Mouse (Mus musculus): ENCODE measurements at regions not wholly inside any gene's neighbourhood (a gene's known extent, or its start where the extent isn't known, plus 50 kb on each side); places are given as distances from the start of the nearest gene placed in this dataset.
"Not testable (repeated sequence)": the region's sequence is repeated elsewhere in the genome, so short reads cannot be mapped to it uniquely, and the experiment has no call there.

- Histone ChIP-seq H3K4me3 (ENCODE audit: low read depth, low read length) (no peak overlapping the region), H3K27me3 (ENCODE audit: insufficient read depth, low read length) (no peaks in the 10 kb centered on the region), H3K27ac (ENCODE audit: low read depth, low read length) (no peak overlapping the region), H3K9ac (no peak overlapping the region), H3K4me1 (ENCODE audit: insufficient read depth) (no peaks in the 10 kb centered on the region), H3K36me3 (ENCODE audit: insufficient read depth) (no peaks in the 10 kb centered on the region), H3K9me3 (ENCODE audit: low read length) (no peaks in the 10 kb centered on the region), H3K4me2 (ENCODE audit: low read depth) (no peak overlapping the region)
- no peak for DNase-seq
- 71% methylated on average over 3 of the region's 3 CpGs for WGBS
- ATAC-seq: no peak
- TF ChIP-seq CTCF (IDR thresholded peaks at IDR 0.05; ENCODE audit: low read depth): no peak
Observed at GRCm38 (mm10) chr6:12911610-12912009, 157.9 kb upstream of the Tmem106b start.

- no peak for TF ChIP-seq CTCF (IDR thresholded peaks at IDR 0.05; ENCODE audit: low read depth)
- H3K4me1 ChIP-seq (ENCODE audit: insufficient read depth): no peaks in the 10 kb centered on the region
- no peak overlapping the region for H3K4me3 ChIP-seq (ENCODE audit: low read depth, low read length)
- no peak for ATAC-seq
- WGBS: 54% methylated on average over 5 of the region's 5 CpGs
- H3K36me3 ChIP-seq (ENCODE audit: insufficient read depth): no peaks in the 10 kb centered on the region
- no peak overlapping the region for H3K4me2 ChIP-seq (ENCODE audit: low read depth)
- DNase-seq: no peak
- H3K27ac ChIP-seq (ENCODE audit: low read depth, low read length): no peak overlapping the region
- no peak overlapping the region for H3K9ac ChIP-seq
- H3K27me3 ChIP-seq (ENCODE audit: insufficient read depth, low read length): no peaks in the 10 kb centered on the region
- no peaks in the 10 kb centered on the region for H3K9me3 ChIP-seq (ENCODE audit: low read length)
Observed at GRCm38 (mm10) chr6:12892929-12893328, 143.7 kb upstream of the Thsd7a start.

- not testable (repeated sequence) for DNase-seq; H3K9ac ChIP-seq; H3K27me3 ChIP-seq (ENCODE audit: insufficient read depth, low read length); H3K4me1 ChIP-seq (ENCODE audit: insufficient read depth); H3K9me3 ChIP-seq (ENCODE audit: low read length); ATAC-seq; H3K36me3 ChIP-seq (ENCODE audit: insufficient read depth); H3K27ac ChIP-seq (ENCODE audit: low read depth, low read length); H3K4me3 ChIP-seq (ENCODE audit: low read depth, low read length); H3K4me2 ChIP-seq (ENCODE audit: low read depth)
- 51% methylated on average over 1 of the region's 1 CpGs for WGBS
Observed at GRCm38 (mm10) chr6:12876947-12877346, 127.7 kb upstream of the Thsd7a start.

- Histone ChIP-seq H3K9ac (no peak overlapping the region), H3K4me1 (ENCODE audit: insufficient read depth) (no peaks in the 10 kb centered on the region), H3K27ac (ENCODE audit: low read depth, low read length) (no peak overlapping the region), H3K4me2 (ENCODE audit: low read depth) (no peak overlapping the region), H3K9me3 (ENCODE audit: low read length) (no peaks in the 10 kb centered on the region), H3K36me3 (ENCODE audit: insufficient read depth) (no peaks in the 10 kb centered on the region), H3K27me3 (ENCODE audit: insufficient read depth, low read length) (no peaks in the 10 kb centered on the region), H3K4me3 (ENCODE audit: low read depth, low read length) (no peak overlapping the region)
- 35% methylated on average over 4 of the region's 4 CpGs for WGBS
- TF ChIP-seq CTCF (IDR thresholded peaks at IDR 0.05; ENCODE audit: low read depth): no peak
- ATAC-seq (no peak), DNase-seq (no peak)
Observed at GRCm38 (mm10) chr6:12876366-12876765, 127.2 kb upstream of the Thsd7a start.

GRCm38 (mm10) chr6:12868251-12868650 lies 119.0 kb upstream of the Thsd7a start:
- no peaks in the 10 kb centered on the region for H3K27me3 ChIP-seq (ENCODE audit: insufficient read depth, low read length)
- H3K36me3 ChIP-seq (ENCODE audit: insufficient read depth): no peaks in the 10 kb centered on the region
- TF ChIP-seq CTCF (IDR thresholded peaks at IDR 0.05; ENCODE audit: low read depth): no peak
- no peak for ATAC-seq
- no peaks in the 10 kb centered on the region for H3K4me1 ChIP-seq (ENCODE audit: insufficient read depth)
- no peak overlapping the region for H3K9ac ChIP-seq
- H3K4me3 ChIP-seq (ENCODE audit: low read depth, low read length): no peak overlapping the region
- H3K9me3 ChIP-seq (ENCODE audit: low read length): no peaks in the 10 kb centered on the region
- H3K4me2 ChIP-seq (ENCODE audit: low read depth): no peak overlapping the region
- 86% methylated on average over 4 of the region's 4 CpGs for WGBS
- DNase-seq: no peak
- H3K27ac ChIP-seq (ENCODE audit: low read depth, low read length): no peak overlapping the region

- DNase-seq (no peak), ATAC-seq (no peak)
- 87% methylated on average over 1 of the region's 1 CpGs for WGBS
- Histone ChIP-seq H3K4me2 (ENCODE audit: low read depth) (no peak overlapping the region), H3K9me3 (ENCODE audit: low read length) (no peaks in the 10 kb centered on the region), H3K9ac (no peak overlapping the region), H3K36me3 (ENCODE audit: insufficient read depth) (no peaks in the 10 kb centered on the region), H3K27me3 (ENCODE audit: insufficient read depth, low read length) (no peaks in the 10 kb centered on the region), H3K4me3 (ENCODE audit: low read depth, low read length) (no peak overlapping the region), H3K4me1 (ENCODE audit: insufficient read depth) (no peaks in the 10 kb centered on the region), H3K27ac (ENCODE audit: low read depth, low read length) (no peak overlapping the region)
- no peak for TF ChIP-seq CTCF (IDR thresholded peaks at IDR 0.05; ENCODE audit: low read depth)
Observed at GRCm38 (mm10) chr6:12852041-12852440, 102.8 kb upstream of the Thsd7a start.

- not testable (repeated sequence) for H3K27ac ChIP-seq (ENCODE audit: low read depth, low read length); H3K9me3 ChIP-seq (ENCODE audit: low read length); H3K9ac ChIP-seq; DNase-seq; H3K4me2 ChIP-seq (ENCODE audit: low read depth); ATAC-seq; H3K27me3 ChIP-seq (ENCODE audit: insufficient read depth, low read length); H3K36me3 ChIP-seq (ENCODE audit: insufficient read depth); H3K4me1 ChIP-seq (ENCODE audit: insufficient read depth); H3K4me3 ChIP-seq (ENCODE audit: low read depth, low read length)
- WGBS: 33% methylated on average over 3 of the region's 3 CpGs
Observed at GRCm38 (mm10) chr6:12835079-12835478, 85.9 kb upstream of the Thsd7a start.

GRCm38 (mm10) chr6:12833358-12833757 lies 84.1 kb upstream of the Thsd7a start:
- Histone ChIP-seq H3K4me1 (ENCODE audit: insufficient read depth) (no peaks in the 10 kb centered on the region), H3K27me3 (ENCODE audit: insufficient read depth, low read length) (no peaks in the 10 kb centered on the region), H3K9me3 (ENCODE audit: low read length) (no peaks in the 10 kb centered on the region), H3K27ac (ENCODE audit: low read depth, low read length) (no peak overlapping the region), H3K4me3 (ENCODE audit: low read depth, low read length) (no peak overlapping the region), H3K4me2 (ENCODE audit: low read depth) (no peak overlapping the region), H3K36me3 (ENCODE audit: insufficient read depth) (no peaks in the 10 kb centered on the region), H3K9ac (no peak overlapping the region)
- 17% methylated on average over 5 of the region's 5 CpGs for WGBS
- DNase-seq (peak; percentile 5), ATAC-seq (peak; percentile 66; the same call in 1 of the 2 replicates)
- no peak for TF ChIP-seq CTCF (IDR thresholded peaks at IDR 0.05; ENCODE audit: low read depth)
